Mouse (Mus musculus): Measurements from ENCODE around the gene Aire. TPM values are rescaled to one million over a fixed set of nuclear protein-coding genes. Genes with fewer than 3 reads are reported as not detected.

The Aire gene
- polyA plus RNA-seq, 1 experiment from 2014 or later, result not detected

GRCm38 (mm10) chr10:77995639-77996038, 47.8 kb downstream of the Aire start:
- Histone ChIP-seq H3K4me1 (ENCODE audit: insufficient read depth, low read depth, low read length) (no peaks in the 10 kb centered on the region), H3K27ac (ENCODE audit: low read length) (no peak overlapping the region), H3K36me3 (ENCODE audit: insufficient read depth, low read length) (peaks cover 50% of the 10 kb centered on the region), H3K27me3 (replicated peaks; ENCODE audit: insufficient read depth, low read length) (no peaks in the 10 kb centered on the region), H3K4me2 (replicated peaks; ENCODE audit: low read depth, low read length) (no peak overlapping the region), H3K9ac (replicated peaks; ENCODE audit: low read depth) (no peak overlapping the region), H3K4me3 (ENCODE audit: low read depth, low read length) (no peak overlapping the region), H3K9me3 (ENCODE audit: low read length) (no peaks in the 10 kb centered on the region)
- WGBS, result 79% methylated on average over 3 of the region's 3 CpGs
- no peak for TF ChIP-seq CTCF (IDR thresholded peaks at IDR 0.05)
- no peak for TF ChIP-seq EP300 (IDR thresholded peaks at IDR 0.05)
- ATAC-seq (no peak), DNase-seq (ENCODE audit: low spot score) (no peak)

GRCm38 (mm10) chr10:77985775-77986174, 57.6 kb downstream of the Aire start:
- ATAC-seq, result no peak
- Histone ChIP-seq H3K4me2 (replicated peaks; ENCODE audit: low read depth, low read length) (no peak overlapping the region), H3K4me3 (ENCODE audit: low read depth, low read length) (no peak overlapping the region), H3K27me3 (replicated peaks; ENCODE audit: insufficient read depth, low read length) (no peaks in the 10 kb centered on the region), H3K4me1 (ENCODE audit: insufficient read depth, low read depth, low read length) (no peaks in the 10 kb centered on the region), H3K9me3 (ENCODE audit: low read length) (no peaks in the 10 kb centered on the region), H3K9ac (replicated peaks; ENCODE audit: low read depth) (no peak overlapping the region), H3K27ac (ENCODE audit: low read length) (no peak overlapping the region), H3K36me3 (ENCODE audit: insufficient read depth, low read length) (peaks cover 17% of the 10 kb centered on the region; the same call in 1 of the 2 replicates)
- TF ChIP-seq CTCF (IDR thresholded peaks at IDR 0.05) (no peak), EP300 (IDR thresholded peaks at IDR 0.05) (no peak)
- no peak for DNase-seq (ENCODE audit: low spot score)
- 81% methylated on average over 5 of the region's 5 CpGs for WGBS

- ATAC-seq (peak; percentile 80), DNase-seq (ENCODE audit: low spot score) (peak; percentile 93)
- Histone ChIP-seq H3K4me1 (ENCODE audit: insufficient read depth, low read depth, low read length) (no peaks in the 10 kb centered on the region), H3K4me2 (replicated peaks; ENCODE audit: low read depth, low read length) (no peak overlapping the region), H3K27ac (ENCODE audit: low read length) (no peak overlapping the region), H3K27me3 (replicated peaks; ENCODE audit: insufficient read depth, low read length) (no peaks in the 10 kb centered on the region), H3K4me3 (ENCODE audit: low read depth, low read length) (no peak overlapping the region), H3K9ac (replicated peaks; ENCODE audit: low read depth) (no peak overlapping the region), H3K9me3 (ENCODE audit: low read length) (no peaks in the 10 kb centered on the region), H3K36me3 (ENCODE audit: insufficient read depth, low read length) (peaks cover 10% of the 10 kb centered on the region; the same call in 1 of the 2 replicates)
- TF ChIP-seq EP300 (IDR thresholded peaks at IDR 0.05) (no peak), CTCF (IDR thresholded peaks at IDR 0.05) (peak; percentile 95)
- WGBS, result 1% methylated on average over 4 of the region's 4 CpGs
Observed at GRCm38 (mm10) chr10:77984660-77985059, 58.8 kb downstream of the Aire start.

Other genes starting within 250 kb of the Aire start
- gene Gm9639, start 248.5 kb downstream of the Aire start, polyA plus RNA-seq (2015; fragmentation: Nextera tagmentation; extraction: Ambion mirVana), result not detected in 2 replicates
- gene Gm19668, start 244.5 kb downstream of the Aire start, polyA plus RNA-seq (2015; fragmentation: Nextera tagmentation; extraction: Ambion mirVana), result not detected in 2 replicates
- gene Gm9507, start 231.8 kb downstream of the Aire start, polyA plus RNA-seq (2015; fragmentation: Nextera tagmentation; extraction: Ambion mirVana), result not detected in 2 replicates
- gene Gm2696, start 228.9 kb downstream of the Aire start, polyA plus RNA-seq (2015; fragmentation: Nextera tagmentation; extraction: Ambion mirVana), result not detected in 2 replicates
- not detected in 2 replicates for gene Krtap10-4, start 216.5 kb downstream of the Aire start, polyA plus RNA-seq (2015; fragmentation: Nextera tagmentation; extraction: Ambion mirVana)
- not detected in 2 replicates for gene Krtap10-10, start 207.7 kb downstream of the Aire start, polyA plus RNA-seq (2015; fragmentation: Nextera tagmentation; extraction: Ambion mirVana)
- not detected in 2 replicates for gene Gm36176, start 196.8 kb downstream of the Aire start, polyA plus RNA-seq (2015; fragmentation: Nextera tagmentation; extraction: Ambion mirVana)
- gene Gm10318, start 190.8 kb downstream of the Aire start, polyA plus RNA-seq (2015; fragmentation: Nextera tagmentation; extraction: Ambion mirVana), result not detected in 2 replicates
- gene Gm3285, start 181.6 kb downstream of the Aire start, polyA plus RNA-seq (2015; fragmentation: Nextera tagmentation; extraction: Ambion mirVana), result not detected in 2 replicates
- 1.2 and 1.6 TPM in 2 replicates for gene Lrrc3, start 141.1 kb downstream of the Aire start, polyA plus RNA-seq (2015; fragmentation: Nextera tagmentation; extraction: Ambion mirVana)
- gene Trpm2, start 73.0 kb downstream of the Aire start, polyA plus RNA-seq (2015; fragmentation: Nextera tagmentation; extraction: Ambion mirVana), result 0.52 and 0.74 TPM in 2 replicates
- gene 1810043G02Rik, start 65.1 kb downstream of the Aire start, polyA plus RNA-seq (2015; fragmentation: Nextera tagmentation; extraction: Ambion mirVana), result 15.1 and 16.8 TPM in 2 replicates
- gene Pfkl, start 33.5 kb downstream of the Aire start, polyA plus RNA-seq (2015; fragmentation: Nextera tagmentation; extraction: Ambion mirVana), result 35.6 and 40.0 TPM in 2 replicates
- gene Dnmt3l, start 1.7 kb downstream of the Aire start, polyA plus RNA-seq (2015; fragmentation: Nextera tagmentation; extraction: Ambion mirVana), result 0.36 TPM in 1 of 2 replicates, not detected in the other
- 5.4 and 5.8 TPM in 2 replicates for gene Icosl, start 25.7 kb upstream of the Aire start, polyA plus RNA-seq (2015; fragmentation: Nextera tagmentation; extraction: Ambion mirVana)
- 24.8 and 27.0 TPM in 2 replicates for gene D10Jhu81e, start 126.2 kb upstream of the Aire start, polyA plus RNA-seq (2015; fragmentation: Nextera tagmentation; extraction: Ambion mirVana)
- 5.8 and 6.4 TPM in 2 replicates for gene Pwp2, start 141.5 kb upstream of the Aire start, polyA plus RNA-seq (2015; fragmentation: Nextera tagmentation; extraction: Ambion mirVana)
- 19.2 and 19.9 TPM in 2 replicates for gene Trappc10, start 201.0 kb upstream of the Aire start, polyA plus RNA-seq (2015; fragmentation: Nextera tagmentation; extraction: Ambion mirVana)

Data from lung, postnatal 0 days (tissue).